Mouse (Mus musculus) kidney, postnatal 36 days (tissue): ENCODE measurements around the gene Rbm20.
"Not testable (repeated sequence)": the region's sequence is repeated elsewhere in the genome, so short reads cannot be mapped to it uniquely, and the experiment has no call there.

Experiments used
- DNase-seq, 2 experiments: peaks; one replicate each; pipeline ENCODE4 v3.0.0; 2021 to 2022; ENCODE audit warnings: mixed read lengths in 2 of 2

The Rbm20 gene

DNA sequence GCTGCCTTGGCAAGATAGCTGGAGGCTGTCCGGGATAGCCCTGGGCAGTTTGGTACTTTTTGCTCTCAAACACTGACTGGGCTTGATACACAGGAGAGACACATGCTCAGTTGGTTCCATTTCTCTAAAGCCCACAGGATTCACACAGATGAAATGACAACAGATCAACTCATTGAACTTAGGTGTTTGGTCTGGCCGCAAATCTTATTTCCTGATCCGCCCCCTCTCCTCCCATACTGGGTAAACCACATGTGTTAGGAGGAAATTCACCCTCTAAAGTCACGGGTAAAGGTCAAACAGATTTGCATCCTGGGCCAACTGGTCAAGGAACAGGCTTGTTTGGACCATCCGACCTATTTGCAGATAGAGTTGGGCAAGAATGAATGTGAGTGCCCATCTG lies 212.4 kb downstream of the Rbm20 start:
- DNase-seq: no peak

- DNase-seq: no peak
Observed at GRCm38 (mm10) chr19:53890274-53890673, 213.2 kb downstream of the Rbm20 start.

- peak; percentile 18 to 22 for DNase-seq
Observed at GRCm38 (mm10) chr19:53890781-53891251, 213.7 kb downstream of the Rbm20 start.

DNA sequence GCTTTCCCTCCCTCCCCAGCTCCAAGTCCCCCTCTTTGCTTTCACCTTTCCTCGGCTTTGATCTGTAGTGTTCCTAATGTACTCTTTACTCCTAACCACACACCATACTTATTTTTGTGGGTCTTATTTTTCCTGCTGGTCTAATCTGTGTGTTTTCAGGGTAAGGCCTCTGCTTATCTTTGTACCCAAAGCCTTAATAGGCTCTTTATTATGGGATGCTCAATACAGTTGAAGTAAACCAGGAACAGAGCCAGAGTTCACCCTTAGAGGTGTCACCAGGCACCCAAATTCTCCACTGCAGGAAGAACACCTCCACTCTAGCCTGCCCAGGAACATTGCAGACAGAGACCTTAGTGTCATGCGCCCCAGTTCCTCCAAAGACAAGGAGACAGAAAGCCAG lies 214.5 kb downstream of the Rbm20 start:
- no peak for DNase-seq

DNA sequence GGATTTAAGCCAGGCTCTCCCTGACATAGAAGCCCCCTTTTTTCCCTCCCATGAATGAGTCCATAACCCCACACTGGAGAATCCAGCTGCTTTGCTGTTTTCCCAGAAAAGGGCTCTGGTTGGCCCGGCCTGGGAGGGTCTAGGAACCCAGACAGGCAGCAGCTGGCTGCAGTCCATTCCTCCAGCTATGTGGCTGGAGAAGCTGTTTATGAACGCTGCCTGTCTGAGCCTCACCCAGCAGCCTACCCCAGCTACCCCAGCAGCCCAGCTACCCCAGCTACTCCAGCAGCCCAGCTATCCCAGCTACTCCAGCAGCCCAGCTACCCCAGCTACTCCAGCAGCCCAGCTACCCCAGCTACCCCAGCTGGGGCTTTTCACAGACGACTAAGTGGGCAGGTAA lies 215.0 kb downstream of the Rbm20 start, which contains the start of gene Pdcd4:
Gene Pdcd4, plus strand, starts transcription at position 171 of the 400 bp plus-strand sequence.
- DNase-seq: peak; percentile 15 to 21

DNA sequence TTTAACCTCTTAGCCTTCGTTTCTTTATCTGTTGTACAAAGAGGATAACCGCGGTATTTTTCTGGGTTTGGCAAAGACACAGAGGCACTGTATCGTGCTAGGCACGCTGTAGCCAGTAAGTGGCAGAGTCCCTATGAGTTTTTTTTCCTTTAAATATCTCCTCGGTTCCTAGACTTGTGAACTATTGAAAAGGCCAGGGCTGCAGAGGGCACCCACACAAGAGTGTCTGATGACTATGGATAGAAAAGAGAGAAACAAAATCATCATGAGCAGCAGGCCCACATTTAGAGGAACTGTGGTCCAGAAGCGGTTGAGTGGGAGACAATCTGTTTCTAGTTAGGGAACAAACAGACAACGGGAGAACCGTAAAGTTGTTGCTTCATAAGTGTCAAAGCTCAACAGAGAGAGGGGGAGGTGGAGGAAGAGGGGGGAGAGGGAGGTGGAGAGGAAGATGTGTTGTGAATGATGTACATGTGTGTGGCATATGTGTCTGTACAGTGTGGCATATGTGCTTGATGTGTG lies 215.8 kb downstream of the Rbm20 start:
- no peak for DNase-seq

- no peak for DNase-seq
Observed at GRCm38 (mm10) chr19:53893711-53894171, 216.6 kb downstream of the Rbm20 start.

GRCm38 (mm10) chr19:53894538-53895121 lies 217.5 kb downstream of the Rbm20 start:
- peak; percentile 29 to 62 for DNase-seq

GRCm38 (mm10) chr19:53898046-53898445 lies 220.9 kb downstream of the Rbm20 start:
- no peak for DNase-seq

DNA sequence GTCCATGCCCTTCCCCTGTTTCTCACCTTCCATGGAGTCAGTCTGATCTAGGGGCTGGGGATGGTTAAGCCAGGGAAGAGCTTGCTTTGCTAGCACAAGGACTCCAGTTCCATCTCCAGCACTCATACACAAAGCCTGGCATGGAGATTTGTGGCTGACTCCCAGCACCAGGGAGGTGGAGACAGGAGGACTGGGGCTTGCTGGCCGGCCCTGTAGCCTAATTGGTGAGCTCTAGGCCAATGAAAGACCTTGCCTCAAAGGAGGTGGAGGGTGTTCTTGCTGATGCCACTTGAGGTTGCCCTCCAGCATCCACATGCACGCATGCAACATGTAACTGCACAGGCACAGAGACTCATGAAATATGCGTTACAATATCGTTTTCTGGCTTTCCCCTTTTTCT lies 221.4 kb downstream of the Rbm20 start:
- no peak for DNase-seq

DNA sequence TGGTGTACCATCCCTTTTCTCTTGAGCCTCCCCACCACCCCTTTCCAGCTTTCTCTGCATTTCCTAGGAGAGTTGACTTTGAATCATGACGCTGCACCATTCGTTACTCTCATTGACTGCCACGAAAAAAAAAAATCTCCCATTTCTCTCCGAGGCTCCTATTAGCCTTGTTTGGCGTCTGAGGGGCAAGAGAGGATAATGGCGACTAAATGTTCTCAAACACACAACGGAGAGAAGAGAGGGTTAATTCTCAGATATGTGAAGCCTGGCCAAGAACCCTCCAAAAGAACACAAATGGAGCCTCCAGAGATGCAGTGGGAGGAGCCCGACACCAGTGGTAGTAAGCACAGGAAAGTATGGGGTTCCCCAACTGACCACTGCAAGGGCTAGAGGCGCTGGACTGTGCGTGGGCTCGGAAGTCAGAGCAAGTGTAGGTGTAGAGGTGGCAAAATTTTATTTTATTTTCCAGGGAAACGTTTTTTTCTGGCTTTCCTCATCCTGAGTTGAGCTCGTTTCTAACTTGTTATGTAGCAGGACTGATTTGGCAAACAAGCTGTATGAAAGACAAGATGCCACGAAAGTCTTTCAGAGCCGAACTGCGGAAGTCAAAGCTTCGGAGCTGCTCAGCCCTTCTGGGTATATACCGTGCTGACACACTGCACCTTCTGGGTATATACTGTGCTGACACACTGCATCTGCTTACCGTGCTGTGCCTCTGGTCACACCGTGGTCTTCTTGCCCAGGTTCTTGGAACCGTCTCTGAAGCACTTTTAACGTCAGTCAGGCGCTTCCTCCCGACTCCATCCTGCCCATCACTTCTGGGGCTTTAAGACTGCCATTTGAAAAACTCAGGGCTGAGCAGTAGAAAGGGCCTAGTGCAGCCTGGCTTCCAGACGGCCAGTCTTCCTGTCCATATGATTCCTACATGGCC lies 222.1 kb downstream of the Rbm20 start:
- DNase-seq: no peak

- no peak for DNase-seq
Observed at GRCm38 (mm10) chr19:53899941-53900610, 223.0 kb downstream of the Rbm20 start.

DNA sequence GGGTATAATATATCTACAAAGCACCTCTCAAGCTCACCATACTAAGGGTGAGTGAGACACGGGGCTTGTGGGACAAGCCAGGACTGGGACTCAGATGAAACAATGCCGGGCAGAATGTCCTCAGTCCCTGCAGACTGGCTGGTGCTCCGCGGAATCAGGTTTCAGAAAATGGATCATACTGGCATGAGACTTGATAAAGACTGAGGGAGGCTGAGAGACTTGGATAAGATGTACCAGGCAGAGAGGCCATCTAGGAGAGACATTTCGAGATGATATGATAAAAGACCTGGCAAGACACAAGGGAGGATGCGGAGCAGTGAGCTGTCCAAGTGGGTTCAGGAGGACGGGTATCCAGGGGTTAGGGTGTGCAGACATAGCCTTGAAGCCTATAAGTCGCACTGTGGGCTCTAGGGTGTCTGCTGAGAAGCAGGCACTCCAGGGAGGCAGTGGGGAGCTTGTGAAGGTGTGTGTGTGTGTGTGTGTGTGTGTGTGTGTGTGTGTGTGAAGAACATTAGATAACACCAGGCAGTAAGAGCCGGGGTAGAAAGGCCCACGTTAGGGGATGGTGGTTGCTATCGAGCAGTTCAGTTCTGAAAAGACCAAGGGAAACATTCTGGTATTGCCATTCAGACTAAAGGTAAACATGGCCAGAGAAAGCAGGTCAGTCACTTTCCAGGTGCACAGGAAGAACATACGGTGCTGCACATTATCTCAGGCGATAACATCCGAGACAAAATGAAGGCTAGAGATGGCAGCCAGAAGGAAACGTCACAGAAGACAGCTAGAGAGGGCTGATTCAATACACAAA lies 225.0 kb downstream of the Rbm20 start:
- no peak for DNase-seq

DNA sequence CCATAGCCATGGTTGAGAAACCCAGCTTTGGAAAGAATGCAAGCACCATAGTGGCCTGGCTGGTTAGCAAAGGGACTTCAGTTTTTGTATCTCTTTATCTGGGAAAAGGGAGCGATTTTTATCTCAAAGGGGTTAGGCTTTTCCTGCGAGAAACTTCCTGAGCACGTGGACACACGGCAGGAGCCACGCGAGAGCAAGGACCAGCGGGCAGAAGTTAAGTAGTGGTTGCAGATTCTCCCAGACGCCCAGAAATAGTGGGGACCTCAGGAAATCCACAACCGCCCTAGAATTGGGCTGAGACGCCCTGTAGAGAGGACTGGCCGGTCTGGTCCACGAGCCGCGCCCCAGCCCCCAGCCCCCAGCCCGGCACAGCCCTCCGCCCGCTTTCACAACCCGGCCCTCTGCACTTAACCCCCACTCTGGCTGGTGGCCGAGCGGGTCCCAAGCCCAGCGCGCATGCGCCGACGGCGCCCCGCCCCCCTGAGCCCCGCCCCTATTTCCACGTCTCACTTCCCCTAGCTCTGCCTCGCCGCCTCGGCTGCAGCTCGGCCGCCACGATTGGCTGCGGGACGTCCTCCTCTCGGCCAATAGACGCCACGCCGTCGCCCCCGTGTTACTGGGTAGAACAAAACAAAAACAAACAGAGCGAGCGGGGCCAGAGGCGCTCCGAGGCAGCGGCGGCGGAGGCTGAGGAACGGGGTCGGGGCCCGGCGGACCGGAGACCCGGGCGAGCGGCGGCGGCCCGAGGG lies 225.8 kb downstream of the Rbm20 start:
- DNase-seq: peak; percentile 96 to 97

DNA sequence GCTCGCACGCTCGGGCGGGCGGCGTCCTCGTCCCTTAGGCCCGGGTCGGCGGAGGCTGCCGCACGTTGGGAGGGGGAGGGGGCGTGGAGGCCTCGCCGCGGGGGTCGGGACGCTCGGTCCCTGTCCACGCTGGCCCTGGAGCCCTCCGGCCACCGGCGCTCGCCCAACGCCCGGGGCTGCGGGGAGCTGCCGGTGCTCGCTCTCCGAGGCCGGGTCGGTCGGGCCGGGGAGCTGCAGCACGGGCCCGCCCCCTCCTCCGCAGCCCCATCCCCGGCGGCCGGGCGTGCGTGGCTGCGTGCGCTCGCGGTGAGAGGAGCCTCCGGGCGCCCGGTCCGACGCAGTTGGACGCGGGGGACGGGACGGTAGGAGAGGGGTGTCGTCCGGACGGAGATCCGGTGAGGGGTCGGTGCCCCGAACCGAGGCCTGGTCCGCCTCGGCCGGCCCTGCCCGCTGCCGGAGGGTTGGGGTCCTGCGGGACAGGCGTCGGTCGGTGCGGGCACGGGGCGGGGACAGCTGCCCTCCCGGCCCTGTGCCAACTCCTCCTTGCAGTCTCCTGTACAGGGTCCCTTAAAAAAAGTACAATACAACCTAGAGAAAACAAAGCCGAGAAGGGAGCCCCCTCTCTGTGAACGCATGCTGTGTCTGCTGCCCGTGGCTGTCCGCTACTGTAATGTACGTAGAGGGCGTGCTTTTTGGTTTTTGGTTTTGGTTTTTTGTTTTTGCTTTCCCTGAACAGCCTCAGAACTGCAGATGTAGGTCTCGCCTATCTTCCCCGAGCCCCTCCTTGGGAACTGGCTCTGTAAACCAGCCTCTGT lies 226.6 kb downstream of the Rbm20 start:
- peak; percentile 44 to 62 for DNase-seq

GRCm38 (mm10) chr19:53904833-53905480 lies 227.9 kb downstream of the Rbm20 start:
- no peak for DNase-seq

GRCm38 (mm10) chr19:53906033-53906702 lies 229.1 kb downstream of the Rbm20 start:
- peak; percentile 16 to 27 for DNase-seq

GRCm38 (mm10) chr19:53906703-53907070 lies 229.6 kb downstream of the Rbm20 start:
- DNase-seq: not testable (repeated sequence)

GRCm38 (mm10) chr19:53914950-53915349 lies 237.8 kb downstream of the Rbm20 start:
- DNase-seq: no peak
